Mouse (Mus musculus): ENCODE data around the gene Ythdf1.

The Ythdf1 gene

DNA sequence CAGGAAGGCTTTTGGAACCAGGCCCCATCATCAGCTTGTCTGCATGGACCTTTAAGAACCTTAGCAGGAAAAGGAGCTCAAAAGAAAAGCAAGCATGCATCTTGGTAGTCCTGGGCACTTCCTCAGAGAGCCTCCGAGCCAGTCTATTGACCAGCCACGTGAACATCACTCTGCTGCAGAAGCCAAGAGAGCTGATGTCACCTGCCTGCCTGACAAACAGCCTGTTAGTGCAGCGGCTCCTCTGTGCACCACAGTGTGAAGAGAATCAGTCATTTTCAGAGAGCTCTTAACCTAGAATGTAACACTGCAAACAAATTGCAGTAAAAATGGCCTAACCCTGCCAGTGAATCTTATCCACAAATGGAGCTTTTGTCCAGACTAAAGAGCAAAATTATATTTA, 50.7 kb downstream of the Ythdf1 start:
- DNase-seq: no peak

DNA sequence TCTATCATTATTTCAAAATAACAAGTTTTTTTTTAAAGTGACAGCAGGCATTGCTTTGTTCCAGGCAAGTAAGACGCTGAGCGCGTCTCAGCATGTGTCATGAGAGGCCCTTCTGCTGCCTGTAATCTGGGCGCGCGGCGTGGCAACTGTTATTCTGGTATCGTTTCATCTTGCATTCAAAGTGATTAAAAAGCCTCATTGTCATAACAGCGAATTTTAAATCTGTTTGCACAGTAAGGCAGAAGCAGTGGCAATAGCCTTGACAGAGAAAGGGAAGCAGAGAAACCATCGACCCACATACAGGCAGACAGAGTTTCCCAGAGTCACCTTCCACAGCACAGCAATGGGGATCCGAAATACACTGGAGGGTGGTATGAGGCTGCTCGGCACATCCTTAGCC, 59.2 kb downstream of the Ythdf1 start:
- DNase-seq: no peak

DNA sequence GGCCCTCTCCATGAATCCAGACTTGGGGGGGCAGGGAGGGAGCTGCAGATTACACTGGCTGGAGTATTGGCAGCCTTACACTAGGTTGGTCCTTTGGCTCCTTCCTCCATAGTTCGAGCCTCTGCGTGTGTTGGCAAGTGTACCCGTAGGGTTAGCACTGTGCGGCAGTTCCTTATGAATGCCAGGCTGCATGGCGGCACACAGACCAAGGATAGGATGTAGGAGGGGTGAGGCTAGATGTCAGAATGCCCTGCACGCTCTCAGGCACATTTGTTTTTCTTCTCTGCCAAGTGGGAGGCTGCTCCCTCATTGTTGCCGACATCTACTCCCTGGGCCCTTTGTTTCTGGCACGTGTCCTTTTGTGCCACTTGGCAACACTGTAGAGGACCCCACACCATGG, 63.6 kb downstream of the Ythdf1 start:
- DNase-seq: no peak

DNA sequence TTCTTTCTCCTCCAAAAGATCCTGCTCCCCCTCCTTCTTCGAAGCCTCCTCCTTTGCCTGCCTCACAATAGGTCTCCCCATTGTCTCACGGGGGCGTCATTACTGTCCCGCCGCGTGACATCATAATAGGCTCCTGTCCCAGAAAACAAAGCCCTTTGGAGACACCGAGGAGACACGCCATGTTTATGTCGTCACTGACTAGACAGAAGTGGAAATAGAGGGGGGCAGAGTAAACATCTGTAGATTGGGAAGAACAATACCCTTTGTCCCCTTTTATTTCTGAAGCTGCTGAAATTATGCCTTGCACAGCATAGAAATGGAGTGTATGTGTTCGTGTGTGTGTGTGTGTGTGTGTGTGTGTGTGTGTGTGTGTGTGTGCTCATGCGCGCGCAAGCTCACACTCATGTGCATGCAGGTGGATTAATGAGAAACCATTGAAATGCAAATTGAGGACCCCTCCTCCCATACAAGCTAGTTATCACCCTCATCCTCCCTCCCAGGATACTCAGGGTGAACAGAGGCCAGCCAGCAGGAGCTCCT, 65.7 kb downstream of the Ythdf1 start:
- DNase-seq: no peak

All from cerebellum, adult 8-10 months (tissue).